Mouse (Mus musculus): Measurements from ENCODE around the gene C1qtnf9. TPM values are rescaled to one million over a fixed set of nuclear protein-coding genes. Genes with fewer than 3 reads are reported as not detected.

Gene C1qtnf9
- polyA plus RNA-seq, 1 experiment from 2014 or later = 3.0 TPM

DNA sequence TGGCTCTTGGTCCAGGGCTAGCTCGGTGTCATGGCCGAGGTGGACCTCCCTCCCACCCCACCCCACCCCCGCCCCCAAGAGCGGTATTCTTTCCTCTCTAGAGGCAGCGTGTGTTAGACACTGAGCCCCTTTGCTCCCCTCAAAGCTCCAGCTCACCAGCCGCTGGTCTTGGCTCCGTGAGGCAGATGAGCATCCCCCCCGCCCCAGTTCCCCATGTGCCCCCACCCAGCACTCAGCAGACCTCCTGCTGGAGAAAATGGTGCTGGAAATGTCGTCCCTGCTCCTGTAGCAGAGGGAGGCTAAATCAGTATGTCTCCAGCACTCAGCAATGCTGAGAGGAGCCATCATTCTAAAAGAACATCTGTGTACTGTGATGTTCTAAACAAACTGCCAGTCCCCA lies 24.3 kb upstream of the C1qtnf9 start:
- H3K4me1 ChIP-seq (replicated peaks; ENCODE audit: control insufficient read depth, insufficient read depth) = 0 out of 2 replicates have a peak, but pooled peaks cover 2% of the 10 kb centered on the region
- H3K4me2 ChIP-seq (replicated peaks; ENCODE audit: low read depth) = no peak overlapping the region
- DNase-seq (ENCODE audit: low spot score) (no peak), ATAC-seq (ENCODE audit: low FRiP score, low TSS enrichment) (no peak)
- TF ChIP-seq EP300 (optimal IDR thresholded peaks at IDR 0.05) (no peak), CTCF (IDR thresholded peaks at IDR 0.05; ENCODE audit: low read depth) (no peak)
- WGBS = 53% methylated on average over 9 of the region's 9 CpGs
- no peak overlapping the region for H3K9ac ChIP-seq (ENCODE audit: low read length)
- H3K27me3 ChIP-seq (ENCODE audit: control insufficient read depth, insufficient read depth, low read length) = no peaks in the 10 kb centered on the region
- H3K27ac ChIP-seq (replicated peaks) = no peak overlapping the region
- H3K36me3 ChIP-seq (ENCODE audit: control insufficient read depth, insufficient read depth, low read length) = peaks cover 8% of the 10 kb centered on the region; the same call in 1 of the 2 replicates
- H3K4me3 ChIP-seq (ENCODE audit: low read depth, low read length) = no peak overlapping the region
- H3K9me3 ChIP-seq (ENCODE audit: control insufficient read depth, low read length) = no peaks in the 10 kb centered on the region

DNA sequence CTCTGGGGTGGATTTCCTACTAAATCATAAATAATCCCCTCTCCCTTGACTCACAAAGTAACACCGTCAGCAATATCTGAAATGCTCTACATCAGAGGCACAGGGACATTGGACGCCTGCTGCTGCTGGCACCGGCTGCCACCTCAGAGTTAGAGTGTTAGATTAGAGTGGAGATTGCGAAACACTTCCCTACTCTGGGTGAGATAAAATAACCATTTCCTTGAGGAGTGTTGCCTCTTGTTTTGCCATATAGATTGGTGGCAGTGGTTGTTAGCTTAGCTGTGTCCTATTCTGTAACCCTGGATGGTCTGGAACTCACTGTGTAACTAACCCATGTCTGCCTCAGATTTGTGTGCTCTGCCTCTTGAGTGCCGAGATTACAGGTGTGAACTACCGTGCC lies 22.7 kb upstream of the C1qtnf9 start:
- Histone ChIP-seq H3K4me2 (replicated peaks; ENCODE audit: low read depth) (no peak overlapping the region), H3K36me3 (ENCODE audit: control insufficient read depth, insufficient read depth, low read length) (peaks cover 10% of the 10 kb centered on the region; the same call in 1 of the 2 replicates), H3K4me3 (ENCODE audit: low read depth, low read length) (no peak overlapping the region), H3K9me3 (ENCODE audit: control insufficient read depth, low read length) (no peaks in the 10 kb centered on the region), H3K27ac (replicated peaks) (no peak overlapping the region; the same call in 1 of the 2 replicates), H3K9ac (ENCODE audit: low read length) (no peak overlapping the region), H3K27me3 (ENCODE audit: control insufficient read depth, insufficient read depth, low read length) (no peaks in the 10 kb centered on the region), H3K4me1 (replicated peaks; ENCODE audit: control insufficient read depth, insufficient read depth) (0 out of 2 replicates have a peak, but pooled peaks cover 2% of the 10 kb centered on the region)
- no peak for TF ChIP-seq CTCF (IDR thresholded peaks at IDR 0.05; ENCODE audit: low read depth)
- no peak for TF ChIP-seq EP300 (optimal IDR thresholded peaks at IDR 0.05)
- ATAC-seq (ENCODE audit: low FRiP score, low TSS enrichment) (peak; percentile 58), DNase-seq (ENCODE audit: low spot score) (peak; percentile 35)
- WGBS = 54% methylated on average over 6 of the region's 6 CpGs

DNA sequence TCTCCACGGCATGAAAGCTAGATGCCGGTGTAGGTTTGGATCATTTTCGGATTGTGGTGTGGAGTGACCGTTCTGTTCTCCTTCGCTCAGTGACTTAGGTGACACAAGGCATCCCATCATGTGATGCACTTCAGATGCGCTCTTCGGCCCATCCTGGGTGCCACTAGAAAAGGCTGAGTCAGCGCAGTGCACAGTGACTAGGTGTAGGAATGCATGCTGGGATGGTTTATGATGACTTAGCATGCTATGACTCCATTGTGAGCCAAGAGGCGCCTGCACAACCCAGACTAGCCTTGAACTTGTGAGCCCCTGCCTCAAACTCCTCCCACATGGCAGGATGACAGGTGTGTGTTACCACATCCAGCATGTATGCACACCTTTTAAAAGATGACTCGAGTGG lies 21.8 kb upstream of the C1qtnf9 start:
- Histone ChIP-seq H3K27ac (replicated peaks) (no peak overlapping the region), H3K9me3 (ENCODE audit: control insufficient read depth, low read length) (no peaks in the 10 kb centered on the region), H3K4me2 (replicated peaks; ENCODE audit: low read depth) (no peak overlapping the region), H3K9ac (ENCODE audit: low read length) (no peak overlapping the region), H3K36me3 (ENCODE audit: control insufficient read depth, insufficient read depth, low read length) (peaks cover 10% of the 10 kb centered on the region; the same call in 1 of the 2 replicates), H3K4me3 (ENCODE audit: low read depth, low read length) (no peak overlapping the region), H3K27me3 (ENCODE audit: control insufficient read depth, insufficient read depth, low read length) (no peaks in the 10 kb centered on the region), H3K4me1 (replicated peaks; ENCODE audit: control insufficient read depth, insufficient read depth) (0 out of 2 replicates have a peak, but pooled peaks cover 2% of the 10 kb centered on the region)
- DNase-seq (ENCODE audit: low spot score) = no peak
- 94% methylated on average over 10 of the region's 10 CpGs for WGBS
- no peak for TF ChIP-seq EP300 (optimal IDR thresholded peaks at IDR 0.05)
- TF ChIP-seq CTCF (IDR thresholded peaks at IDR 0.05; ENCODE audit: low read depth) = no peak
- no peak for ATAC-seq (ENCODE audit: low FRiP score, low TSS enrichment)

DNA sequence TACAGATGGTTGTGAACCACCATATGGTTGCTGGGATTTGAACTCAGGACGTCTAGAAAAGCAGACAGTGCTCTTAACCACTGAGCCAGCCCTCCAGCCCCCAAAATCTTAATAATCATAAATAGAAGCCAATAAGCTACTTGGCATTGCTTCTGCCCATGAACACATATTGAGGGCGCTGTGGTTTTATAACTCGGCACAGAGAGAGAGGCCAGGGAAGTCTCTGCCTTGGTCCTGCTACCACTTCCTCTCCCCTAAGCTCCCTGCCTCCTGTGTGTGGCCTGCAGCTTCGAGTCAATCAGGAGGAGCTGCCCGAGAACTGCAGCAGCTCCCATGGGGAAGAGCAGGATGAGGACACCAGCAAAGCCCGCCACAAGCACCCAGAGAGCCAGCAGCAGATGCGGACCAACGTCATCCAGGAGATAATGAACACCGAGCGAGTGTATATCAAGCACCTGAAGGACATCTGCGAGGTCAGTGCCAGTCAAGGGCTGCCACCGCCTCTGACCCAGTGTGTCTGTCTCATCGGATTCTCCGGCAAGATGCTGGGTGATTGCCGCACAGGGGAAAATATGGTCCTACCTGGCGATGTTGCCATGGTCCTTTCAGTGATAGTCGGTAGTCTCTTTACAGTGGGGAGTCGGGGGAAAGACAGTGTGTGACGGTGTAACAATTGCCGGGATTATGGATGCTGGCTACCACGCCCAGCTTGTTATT lies 20.6 kb upstream of the C1qtnf9 start:
- no peak overlapping the region for H3K4me2 ChIP-seq (replicated peaks; ENCODE audit: low read depth)
- peaks cover 14% of the 10 kb centered on the region for H3K36me3 ChIP-seq (ENCODE audit: control insufficient read depth, insufficient read depth, low read length)
- DNase-seq (ENCODE audit: low spot score) (no peak), ATAC-seq (ENCODE audit: low FRiP score, low TSS enrichment) (no peak)
- 0 out of 2 replicates have a peak, but pooled peaks cover 2% of the 10 kb centered on the region for H3K4me1 ChIP-seq (replicated peaks; ENCODE audit: control insufficient read depth, insufficient read depth)
- no peak overlapping the region for H3K4me3 ChIP-seq (ENCODE audit: low read depth, low read length)
- 90% methylated on average over 21 of the region's 21 CpGs for WGBS
- H3K27me3 ChIP-seq (ENCODE audit: control insufficient read depth, insufficient read depth, low read length) = no peaks in the 10 kb centered on the region
- H3K9me3 ChIP-seq (ENCODE audit: control insufficient read depth, low read length) = no peaks in the 10 kb centered on the region
- H3K27ac ChIP-seq (replicated peaks) = no peak overlapping the region
- TF ChIP-seq EP300 (optimal IDR thresholded peaks at IDR 0.05) = no peak
- TF ChIP-seq CTCF (IDR thresholded peaks at IDR 0.05; ENCODE audit: low read depth) = no peak
- H3K9ac ChIP-seq (ENCODE audit: low read length) = no peak overlapping the region

DNA sequence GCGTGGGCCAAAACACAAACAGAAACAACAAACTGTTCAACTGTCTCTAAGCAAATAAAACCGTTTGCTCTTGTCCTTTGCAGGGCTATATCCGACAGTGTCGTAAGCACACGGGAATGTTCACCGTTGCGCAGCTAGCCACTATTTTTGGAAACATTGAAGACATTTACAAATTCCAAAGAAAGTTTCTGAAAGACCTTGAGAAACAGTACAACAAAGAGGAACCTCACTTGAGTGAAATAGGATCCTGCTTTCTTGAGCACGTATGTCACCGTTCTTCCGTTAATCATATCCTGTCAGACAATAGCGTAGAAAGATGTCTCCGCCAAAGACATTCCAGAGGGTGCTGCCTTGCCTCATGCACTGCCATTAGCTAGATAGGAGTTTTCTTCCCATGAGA lies 18.1 kb upstream of the C1qtnf9 start:
- Histone ChIP-seq H3K36me3 (ENCODE audit: control insufficient read depth, insufficient read depth, low read length) (peaks cover 14% of the 10 kb centered on the region), H3K27me3 (ENCODE audit: control insufficient read depth, insufficient read depth, low read length) (no peaks in the 10 kb centered on the region), H3K4me2 (replicated peaks; ENCODE audit: low read depth) (no peak overlapping the region), H3K9me3 (ENCODE audit: control insufficient read depth, low read length) (no peaks in the 10 kb centered on the region), H3K4me3 (ENCODE audit: low read depth, low read length) (no peak overlapping the region), H3K9ac (ENCODE audit: low read length) (no peak overlapping the region), H3K27ac (replicated peaks) (no peak overlapping the region), H3K4me1 (replicated peaks; ENCODE audit: control insufficient read depth, insufficient read depth) (0 out of 2 replicates have a peak, but pooled peaks cover 2% of the 10 kb centered on the region)
- ATAC-seq (ENCODE audit: low FRiP score, low TSS enrichment) (no peak), DNase-seq (ENCODE audit: low spot score) (no peak)
- WGBS = 67% methylated on average over 12 of the region's 12 CpGs
- TF ChIP-seq CTCF (IDR thresholded peaks at IDR 0.05; ENCODE audit: low read depth) = no peak
- TF ChIP-seq EP300 (optimal IDR thresholded peaks at IDR 0.05) = no peak

DNA sequence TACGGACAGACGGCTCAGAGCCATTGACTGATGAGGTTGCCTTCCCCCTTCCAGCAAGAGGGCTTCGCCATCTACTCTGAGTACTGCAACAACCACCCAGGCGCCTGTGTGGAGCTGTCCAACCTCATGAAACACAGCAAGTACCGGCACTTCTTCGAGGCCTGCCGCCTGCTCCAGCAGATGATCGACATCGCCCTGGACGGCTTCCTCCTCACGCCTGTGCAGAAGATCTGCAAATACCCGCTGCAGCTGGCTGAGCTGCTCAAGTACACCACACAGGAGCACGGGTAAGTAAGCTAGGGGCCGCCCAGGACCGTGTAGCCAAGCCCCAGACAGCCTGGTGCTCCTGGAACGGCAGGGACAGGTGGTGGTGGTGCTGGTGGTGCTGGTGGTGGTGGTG lies 16.4 kb upstream of the C1qtnf9 start:
- Histone ChIP-seq H3K4me2 (replicated peaks; ENCODE audit: low read depth) (no peak overlapping the region), H3K9ac (ENCODE audit: low read length) (no peak overlapping the region), H3K27ac (replicated peaks) (no peak overlapping the region), H3K9me3 (ENCODE audit: control insufficient read depth, low read length) (no peaks in the 10 kb centered on the region), H3K27me3 (ENCODE audit: control insufficient read depth, insufficient read depth, low read length) (no peaks in the 10 kb centered on the region), H3K4me3 (ENCODE audit: low read depth, low read length) (no peak overlapping the region), H3K4me1 (replicated peaks; ENCODE audit: control insufficient read depth, insufficient read depth) (no peaks in the 10 kb centered on the region), H3K36me3 (ENCODE audit: control insufficient read depth, insufficient read depth, low read length) (peaks cover 19% of the 10 kb centered on the region)
- 93% methylated on average over 16 of the region's 16 CpGs for WGBS
- ATAC-seq (ENCODE audit: low FRiP score, low TSS enrichment) = no peak
- TF ChIP-seq EP300 (optimal IDR thresholded peaks at IDR 0.05) = no peak
- no peak for TF ChIP-seq CTCF (IDR thresholded peaks at IDR 0.05; ENCODE audit: low read depth)
- DNase-seq (ENCODE audit: low spot score) = no peak

Data from stomach, postnatal 0 days (tissue).